Mouse (Mus musculus): ENCODE results near the gene Galr3. TPM values are rescaled to one million over a fixed set of nuclear protein-coding genes. Genes with fewer than 3 reads are reported as not detected.
"Not testable (repeated sequence)": the region's sequence is repeated elsewhere in the genome, so short reads cannot be mapped to it uniquely, and the experiment has no call there.

Gene Galr3
- total RNA-seq (2021) = under 1 TPM in 1 of 2 experiments, not detected in 1; 0.44 TPM
- long read RNA-seq, experiment 1 = 0 reads
- long read RNA-seq, experiment 2 = 0 reads

DNA sequence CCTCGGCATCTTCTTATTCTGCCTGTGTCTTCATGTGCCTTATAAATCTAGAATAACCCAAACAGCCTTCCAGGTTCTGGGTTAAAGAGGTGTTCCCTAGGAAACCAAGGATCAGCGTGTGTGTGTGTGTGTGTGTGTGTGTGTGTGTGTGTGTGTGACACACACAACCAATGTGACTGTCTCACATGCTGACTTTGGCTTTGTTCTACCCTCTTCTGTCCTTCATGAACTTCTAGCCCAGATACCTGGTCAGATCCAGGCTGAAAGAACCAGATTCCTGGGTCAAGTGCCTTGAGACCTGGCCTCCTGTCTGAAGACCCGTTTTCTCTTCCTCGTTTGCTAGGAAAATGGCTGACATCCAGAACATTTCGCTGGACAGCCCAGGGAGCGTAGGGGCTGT lies at the start of gene Galr3:
Gene Galr3 (plus strand): TSS at position 301 of the 400 bp plus-strand sequence.
- intact Hi-C loops (cut with DNase I) = no loop called here
- DNase-seq (ENCODE audit: low spot score in 2 of 2) = no peak

DNA sequence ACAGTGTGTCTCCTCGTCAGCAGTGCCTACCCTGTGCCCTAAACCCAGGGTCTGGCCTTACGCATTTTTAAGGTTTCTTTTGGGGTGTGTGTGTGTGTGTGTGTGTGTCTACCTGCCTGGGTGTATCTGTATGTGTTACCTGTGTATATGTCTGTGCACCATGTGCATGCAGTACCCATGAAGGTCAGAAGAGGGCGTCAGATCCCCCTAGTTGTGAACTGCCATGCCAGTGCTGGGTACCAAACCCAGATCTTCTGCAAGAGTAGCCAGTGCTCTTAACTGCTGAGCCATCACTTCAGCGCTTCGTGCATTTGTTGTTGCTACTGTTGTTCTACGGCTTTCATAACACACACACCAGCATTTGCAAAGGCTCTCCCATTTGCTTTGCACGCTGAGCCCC lies 49.5 kb upstream of the Galr3 start:
- intact Hi-C loops (cut with DNase I) = no loop called here
- no peak for DNase-seq (ENCODE audit: low spot score in 2 of 2)

GRCm38 (mm10) chr15:78992925-78993324 lies 48.8 kb upstream of the Galr3 start:
- DNase-seq (ENCODE audit: low spot score in 2 of 2) = no peak
- intact Hi-C loops (cut with DNase I) = no loop called here

- DNase-seq (ENCODE audit: low spot score in 2 of 2) = no peak
- intact Hi-C loops (cut with DNase I) = no loop called here
Measured at GRCm38 (mm10) chr15:78995916-78996315, 45.8 kb upstream of the Galr3 start.

GRCm38 (mm10) chr15:78996663-78997062 lies 45.0 kb upstream of the Galr3 start:
- DNase-seq (ENCODE audit: low spot score in 2 of 2) = no peak
- intact Hi-C loops (cut with DNase I) = no loop called here

DNA sequence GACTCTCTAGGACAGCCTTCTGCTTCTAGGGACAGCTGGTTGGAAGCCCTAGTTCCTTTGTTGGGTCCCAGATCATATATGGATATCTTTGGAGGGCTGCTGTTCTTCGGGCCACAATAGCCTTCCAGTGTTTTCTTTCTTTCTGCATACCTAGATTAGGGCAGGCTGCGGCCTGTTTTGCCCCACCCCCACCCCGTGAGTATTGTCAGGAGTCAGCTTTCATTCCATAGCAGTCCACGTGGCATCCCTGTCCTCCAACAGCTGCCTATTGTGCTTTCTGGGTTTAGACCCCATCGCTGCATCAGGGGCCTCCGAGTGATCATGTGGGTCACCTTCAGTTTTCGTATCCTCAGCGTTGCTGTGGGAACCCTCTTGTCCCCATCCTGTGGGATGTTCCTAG lies 43.3 kb upstream of the Galr3 start:
- DNase-seq (ENCODE audit: low spot score in 2 of 2) = no peak
- intact Hi-C loops (cut with DNase I) = no loop called here

- no peak for DNase-seq (ENCODE audit: low spot score in 2 of 2)
- intact Hi-C loops (cut with DNase I) = no loop called here
Measured at GRCm38 (mm10) chr15:78999586-78999985, 42.1 kb upstream of the Galr3 start.

GRCm38 (mm10) chr15:79000357-79000791 lies 41.3 kb upstream of the Galr3 start:
- intact Hi-C loops (cut with DNase I) = no loop called here
- no peak for DNase-seq (ENCODE audit: low spot score in 2 of 2)

DNA sequence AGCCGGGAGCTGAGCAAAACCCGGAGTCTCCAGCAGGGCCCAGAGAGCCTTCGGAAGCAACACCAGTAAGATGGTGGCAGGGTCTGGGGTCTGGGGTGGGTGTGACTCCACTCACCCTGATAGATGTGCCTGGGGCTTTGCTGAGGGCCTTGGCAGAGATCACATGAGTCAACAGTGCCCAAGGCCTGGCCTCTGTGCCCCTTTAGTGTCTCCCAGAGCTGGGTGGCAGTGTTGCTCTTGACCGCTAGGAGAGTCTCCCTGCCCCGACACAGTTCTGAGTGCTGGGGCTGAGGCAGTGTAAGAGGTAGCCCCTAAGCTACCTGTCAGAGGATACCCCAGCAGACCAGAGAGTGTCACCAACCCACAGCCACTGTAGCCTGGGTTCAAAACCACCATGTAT lies 40.1 kb upstream of the Galr3 start:
- intact Hi-C loops (cut with DNase I) = no loop called here
- DNase-seq (ENCODE audit: low spot score in 2 of 2) = no peak

- intact Hi-C loops (cut with DNase I) = no loop called here
- no peak for DNase-seq (ENCODE audit: low spot score in 2 of 2)
Measured at GRCm38 (mm10) chr15:79002036-79002435, 39.6 kb upstream of the Galr3 start.

DNA sequence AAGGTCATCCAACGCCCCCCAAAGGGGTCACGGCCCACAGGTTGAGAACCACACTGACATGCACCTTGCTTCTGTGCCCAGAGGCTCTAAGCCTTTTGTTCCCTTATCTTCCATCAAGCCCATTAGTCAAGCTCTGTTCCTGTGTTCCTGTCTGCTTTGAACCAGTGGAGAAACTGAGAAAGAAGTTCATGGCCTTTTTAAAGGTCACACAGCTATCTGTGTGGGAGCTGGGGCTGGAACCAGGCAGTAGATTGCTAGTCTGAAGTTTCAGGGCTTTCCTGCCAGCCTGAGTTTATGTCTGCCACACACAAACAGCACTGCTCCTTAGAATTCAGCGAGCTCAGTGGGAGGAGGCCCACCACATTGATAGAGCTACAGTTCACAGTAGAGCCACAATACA lies 38.6 kb upstream of the Galr3 start:
- intact Hi-C loops (cut with DNase I) = no loop called here
- no peak for DNase-seq (ENCODE audit: low spot score in 2 of 2)

DNA sequence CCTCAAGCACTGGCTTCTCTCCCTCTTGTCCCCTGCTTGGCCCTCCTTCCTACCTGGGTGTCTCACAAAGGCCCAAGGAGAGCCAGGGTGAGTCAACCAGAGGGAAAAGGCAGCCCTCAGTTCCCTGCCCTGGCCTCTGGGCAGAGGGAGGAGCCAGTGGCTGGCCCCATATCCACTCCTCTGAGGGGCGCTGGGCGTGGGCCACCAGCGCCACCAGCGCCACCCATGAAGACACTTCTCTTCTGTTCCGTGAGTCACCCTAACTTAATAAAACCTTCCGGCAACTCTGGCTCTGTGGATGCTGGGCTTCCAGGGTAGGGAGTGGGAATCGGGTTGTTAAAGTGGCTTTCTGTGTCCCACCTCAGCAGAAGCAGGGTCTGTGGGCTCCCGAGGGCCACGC lies 36.1 kb upstream of the Galr3 start:
- no peak for DNase-seq (ENCODE audit: low spot score in 2 of 2)
- intact Hi-C loops (cut with DNase I) = no loop called here

GRCm38 (mm10) chr15:79006638-79007037 lies 35.0 kb upstream of the Galr3 start:
- intact Hi-C loops (cut with DNase I) = no loop called here
- peak; percentile 51 to 68 for DNase-seq (ENCODE audit: low spot score in 2 of 2)

DNA sequence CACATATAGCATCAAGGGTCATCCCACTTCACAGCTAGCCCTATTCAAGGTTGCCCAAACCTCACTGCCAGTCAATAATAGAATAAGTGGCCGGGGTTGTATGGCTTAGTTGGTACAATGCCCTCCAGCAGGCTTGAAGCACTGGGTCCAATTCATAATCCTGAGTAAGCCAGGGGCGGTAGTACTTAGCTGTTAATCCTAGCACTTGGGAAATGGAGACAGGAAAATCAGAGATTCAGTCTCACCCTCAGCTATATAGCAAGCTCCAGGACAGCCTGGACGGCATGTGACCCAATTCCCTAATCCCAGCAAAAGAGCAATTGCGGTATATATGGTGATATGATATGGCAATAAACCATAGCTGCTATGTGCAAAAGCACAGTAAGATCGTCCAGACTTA lies 34.6 kb upstream of the Galr3 start:
- no peak for DNase-seq (ENCODE audit: low spot score in 2 of 2)
- intact Hi-C loops (cut with DNase I) = no loop called here

DNA sequence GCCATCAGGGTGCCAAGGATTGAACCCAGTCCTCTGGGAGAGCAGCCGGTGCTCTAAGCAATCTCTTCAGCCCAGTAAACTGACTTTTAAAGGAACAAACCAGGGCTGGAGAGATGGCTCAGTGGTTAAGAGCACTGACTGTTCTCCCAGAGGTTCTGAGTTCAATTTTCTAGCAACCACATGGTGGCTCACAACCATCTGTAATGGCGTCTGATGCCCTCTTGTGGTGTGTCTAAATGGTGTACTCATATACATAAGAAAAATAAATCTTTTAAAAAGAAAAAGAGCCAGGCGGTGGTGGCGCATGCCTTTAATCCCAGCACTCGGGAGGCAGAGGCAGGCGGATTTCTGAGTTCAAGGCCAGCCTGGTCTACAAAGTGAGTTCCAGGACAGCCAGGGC lies 33.8 kb upstream of the Galr3 start:
- intact Hi-C loops (cut with DNase I); DNase-seq (ENCODE audit: low spot score in 2 of 2): not testable (repeated sequence)

DNA sequence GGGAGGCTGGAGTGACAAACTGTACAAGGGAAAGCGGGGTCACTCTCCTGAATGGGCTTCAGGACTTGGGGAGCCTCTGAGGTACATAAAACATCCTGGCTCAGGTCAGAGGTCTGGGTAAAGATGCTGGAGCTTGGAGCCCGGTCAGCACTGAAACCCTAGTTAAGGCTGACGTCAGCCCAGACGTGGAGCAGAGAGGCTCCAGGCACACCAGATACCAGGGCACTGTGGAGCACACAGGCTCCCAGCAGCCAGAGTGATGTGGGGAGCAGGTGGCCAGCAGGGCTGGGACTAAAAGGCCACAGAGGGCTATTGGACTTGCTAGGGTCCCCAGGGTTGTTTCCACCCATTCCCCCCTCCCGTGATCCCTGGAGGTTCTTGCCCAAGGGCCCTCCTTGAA lies 32.0 kb upstream of the Galr3 start:
- intact Hi-C loops (cut with DNase I) = no loop called here
- DNase-seq (ENCODE audit: low spot score in 2 of 2) = no peak

- intact Hi-C loops (cut with DNase I) = no loop called here
- no peak for DNase-seq (ENCODE audit: low spot score in 2 of 2)
Measured at GRCm38 (mm10) chr15:79011550-79011949, 30.1 kb upstream of the Galr3 start.

DNA sequence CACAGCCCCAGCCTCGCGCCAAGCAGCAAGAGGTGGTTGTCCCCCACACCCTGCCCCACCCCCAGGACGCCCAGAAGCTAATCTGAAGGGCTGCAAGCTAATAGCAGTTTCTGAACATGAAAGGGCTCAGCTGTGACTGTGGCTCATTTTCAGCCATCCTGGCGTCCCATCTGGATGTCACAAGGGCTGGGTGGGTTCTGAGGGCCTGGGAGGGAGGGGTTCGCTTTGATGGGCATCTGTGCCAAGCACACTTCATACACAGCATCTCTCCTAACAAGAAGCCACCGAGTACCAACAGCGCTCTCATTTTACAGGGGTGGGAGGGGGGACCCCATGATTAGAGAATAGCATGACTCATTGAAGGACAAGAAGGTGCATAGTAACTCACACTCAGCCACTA lies 28.3 kb upstream of the Galr3 start:
- intact Hi-C loops (cut with DNase I) = no loop called here
- DNase-seq (ENCODE audit: low spot score in 2 of 2) = no peak

- intact Hi-C loops (cut with DNase I) = no loop called here
- no peak for DNase-seq (ENCODE audit: low spot score in 2 of 2)
Measured at GRCm38 (mm10) chr15:79018191-79018590, 23.5 kb upstream of the Galr3 start.

DNA sequence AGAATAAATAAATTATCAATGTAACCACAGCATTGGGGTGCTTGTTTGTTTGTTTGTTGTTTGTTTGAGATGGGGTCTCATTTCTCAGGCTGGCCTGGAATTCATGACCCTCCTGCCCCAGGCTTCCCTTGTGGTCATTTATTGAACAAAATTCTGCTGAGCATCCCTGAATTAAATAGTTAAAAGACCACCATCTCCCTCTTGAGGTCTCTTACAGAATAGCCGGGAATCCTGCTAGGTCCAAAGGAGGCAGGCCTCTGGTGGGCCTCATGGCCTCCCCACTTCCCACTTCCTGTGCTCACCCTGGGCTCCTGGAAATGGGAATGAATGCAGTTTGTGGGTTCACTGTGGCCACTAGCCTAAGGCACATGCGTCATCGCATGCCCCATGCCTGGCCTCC lies 22.8 kb upstream of the Galr3 start:
- DNase-seq (ENCODE audit: low spot score in 2 of 2) = no peak
- intact Hi-C loops (cut with DNase I) = no loop called here

DNA sequence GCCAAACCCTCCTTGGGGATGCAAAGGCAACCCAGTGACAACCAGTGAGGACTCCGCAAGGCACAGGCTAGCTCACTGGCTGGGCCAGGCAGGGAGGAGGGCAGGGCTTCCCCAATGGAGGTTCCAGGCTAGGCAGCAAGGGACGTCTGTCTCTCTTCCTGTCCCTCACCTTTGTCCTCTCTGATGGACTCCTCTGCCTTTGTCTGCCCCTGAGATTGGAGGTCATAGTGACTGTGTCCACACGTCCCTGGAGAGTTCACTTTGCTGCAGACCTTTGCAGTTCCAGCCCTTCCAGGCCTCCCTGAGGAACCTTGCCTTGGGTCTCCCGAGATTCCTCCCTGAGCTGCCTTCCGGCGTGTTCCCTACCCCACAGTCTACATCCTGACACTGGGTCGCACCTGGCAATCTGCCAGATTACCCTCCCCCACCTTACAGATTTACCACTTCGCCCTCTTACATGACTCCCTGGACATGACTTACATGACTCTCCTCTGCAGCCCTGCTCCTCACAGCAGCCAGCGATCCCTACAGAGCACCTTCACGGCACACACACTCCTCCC lies 18.9 kb upstream of the Galr3 start:
- intact Hi-C loops (cut with DNase I) = no loop called here
- no peak for DNase-seq (ENCODE audit: low spot score in 2 of 2)

DNA sequence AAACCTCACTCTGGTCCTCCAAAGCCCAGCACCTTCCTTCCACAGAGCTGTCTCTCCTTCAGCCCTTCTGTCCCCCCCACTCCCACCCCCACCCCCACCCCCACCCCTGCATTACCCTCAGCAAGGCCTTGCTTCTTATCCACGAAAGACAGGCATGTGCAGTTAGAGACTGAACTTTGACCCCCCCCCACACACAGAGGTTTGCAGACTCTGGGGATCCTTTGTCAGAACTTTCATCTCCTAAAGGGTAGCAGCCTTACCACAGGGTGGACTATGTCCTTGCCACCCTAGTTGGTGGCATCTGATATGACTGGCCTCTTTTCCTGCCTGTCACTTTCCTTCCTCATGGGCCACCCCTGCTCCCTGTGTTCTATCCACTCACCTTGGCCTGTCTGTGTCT lies 18.3 kb upstream of the Galr3 start:
- intact Hi-C loops (cut with DNase I) = no loop called here
- DNase-seq (ENCODE audit: low spot score in 2 of 2) = no peak

Measured in left cerebral cortex, postnatal 14 days (tissue).